Mouse (Mus musculus) layer of hippocampus, postnatal 25 days (tissue): Measurements from ENCODE around the gene Dok4. TPM values are rescaled to one million over a fixed set of nuclear protein-coding genes. Genes with fewer than 3 reads are reported as not detected.

Experiments used
- DNase-seq, 2 experiments: peaks; one replicate each; pipeline ENCODE4 v3.0.0; 2022; ENCODE audit warnings: mixed read lengths in 2 of 2, low spot score in 1 of 2; ENCODE audit errors: extremely low spot score in 1 of 2
- total RNA-seq, 2 experiments: library from RNA; stranded (reverse); gene quantifications; 2 replicates each; pipeline ENCODE4 v1.2.3; 2021

Dok4 gene
- total RNA-seq, result 10 to 100 TPM; 31.2 to 32.7 TPM

- peak; percentile 63 to 77 for DNase-seq
These were observed at the start of gene Dok4 for GRCm38 (mm10) chr8:94876197-94876730. Dok4 (minus strand) TSS chr8:94876330.

GRCm38 (mm10) chr8:94923405-94923804 lies 47.3 kb upstream of the Dok4 start, which contains the start of gene Adgrg5:
Adgrg5 (plus strand) TSS chr8:94923694.
- no peak for DNase-seq

GRCm38 (mm10) chr8:94922602-94923001 lies 46.5 kb upstream of the Dok4 start:
- DNase-seq, result no peak

GRCm38 (mm10) chr8:94922176-94922575 lies 46.0 kb upstream of the Dok4 start:
- no peak for DNase-seq

- no peak for DNase-seq
These were observed 43.1 kb upstream of the Dok4 start for GRCm38 (mm10) chr8:94919256-94919655.

GRCm38 (mm10) chr8:94917851-94918495 lies 41.8 kb upstream of the Dok4 start, which contains the start of gene Ccdc102a:
Ccdc102a (minus strand) TSS chr8:94918098.
- no peak for DNase-seq

- DNase-seq, result peak; percentile 22 to 60
These were observed 41.2 kb upstream of the Dok4 start for GRCm38 (mm10) chr8:94917352-94917751.

GRCm38 (mm10) chr8:94916960-94917324 lies 40.8 kb upstream of the Dok4 start:
- DNase-seq, result no peak

GRCm38 (mm10) chr8:94916311-94916959 lies 40.3 kb upstream of the Dok4 start:
- DNase-seq, result no peak

- no peak for DNase-seq
These were observed 38.6 kb upstream of the Dok4 start for GRCm38 (mm10) chr8:94914701-94915101.

- DNase-seq, result no peak
These were observed 38.1 kb upstream of the Dok4 start for GRCm38 (mm10) chr8:94914256-94914655.

- peak; percentile 32 to 50 for DNase-seq
These were observed 37.0 kb upstream of the Dok4 start for GRCm38 (mm10) chr8:94913061-94913660.

- peak; percentile 65 to 80 for DNase-seq
These were observed 32.7 kb upstream of the Dok4 start for GRCm38 (mm10) chr8:94908847-94909246.

- no peak for DNase-seq
These were observed 31.6 kb upstream of the Dok4 start for GRCm38 (mm10) chr8:94907591-94908300.

- DNase-seq, result peak in 1 of 2 experiments; percentile 58
These were observed 28.5 kb upstream of the Dok4 start for GRCm38 (mm10) chr8:94904450-94905175.

GRCm38 (mm10) chr8:94903709-94904108 lies 27.6 kb upstream of the Dok4 start:
- no peak for DNase-seq

GRCm38 (mm10) chr8:94901031-94901430 lies 24.9 kb upstream of the Dok4 start:
- DNase-seq, result no peak

GRCm38 (mm10) chr8:94900617-94901016 lies 24.5 kb upstream of the Dok4 start:
- DNase-seq, result no peak

GRCm38 (mm10) chr8:94899262-94899661 lies 23.1 kb upstream of the Dok4 start:
- DNase-seq, result no peak

- DNase-seq, result no peak
These were observed 16.8 kb upstream of the Dok4 start for GRCm38 (mm10) chr8:94892917-94893316.
